Mouse (Mus musculus): ENCODE results near the gene Lgals3bp. TPM values are rescaled to one million over a fixed set of nuclear protein-coding genes. Genes with fewer than 3 reads are reported as not detected.

Gene Lgals3bp
- 251 and 312 TPM in 2 replicates for polyA plus RNA-seq (2012; rRNA removed)

DNA sequence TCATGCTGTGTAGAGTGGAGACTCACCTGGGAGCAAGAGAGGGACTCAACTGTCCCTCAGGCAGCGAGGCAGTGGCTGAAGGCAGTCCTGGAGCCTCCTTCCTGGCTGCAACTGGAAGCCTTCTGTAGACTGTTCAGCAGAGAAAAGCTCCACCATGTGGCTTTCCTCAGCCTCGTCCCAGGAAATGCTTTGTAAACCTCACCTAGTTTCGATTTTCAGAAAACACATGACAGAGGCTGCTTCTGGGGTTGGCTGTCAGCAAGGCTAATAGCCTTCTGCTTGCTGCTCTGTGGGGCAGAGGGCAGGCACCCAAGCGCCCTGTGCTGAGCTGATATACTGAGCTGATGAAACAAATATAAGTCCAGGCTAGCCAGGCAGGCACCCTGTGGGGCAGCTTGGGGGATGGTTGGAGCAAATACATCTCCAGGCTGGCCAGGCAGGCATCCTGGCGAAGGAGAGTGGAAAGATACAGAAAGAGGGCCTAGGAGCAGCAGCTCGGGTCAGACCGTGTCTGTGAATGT is at the start of gene Lgals3bp:
Gene Lgals3bp, minus strand, starts transcription at position 333 of the 521 bp plus-strand sequence.

DNA sequence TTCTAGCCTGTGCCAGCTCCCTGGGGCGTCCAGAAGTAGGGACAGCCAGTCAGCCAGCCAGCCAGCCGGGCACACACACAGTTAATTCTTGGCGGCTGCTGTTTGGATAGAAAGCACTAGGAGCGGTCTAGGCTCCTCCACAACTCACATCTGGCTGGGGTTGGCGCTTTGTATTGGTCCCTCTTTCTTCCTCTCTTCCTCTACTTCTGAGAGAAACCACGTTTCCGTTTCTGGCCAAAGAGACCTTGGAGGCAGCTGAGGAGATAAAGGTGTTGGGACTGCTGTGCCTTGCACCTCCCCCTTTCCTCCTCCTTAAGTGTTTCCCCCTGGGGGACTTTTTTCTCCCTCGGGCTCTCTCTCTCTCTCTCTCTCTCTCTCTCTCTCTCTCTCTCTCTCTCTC is 26.1 kb upstream of the Lgals3bp start, which contains the start of gene C1qtnf1:
Gene C1qtnf1, plus strand, starts transcription at position 218 of the 400 bp plus-strand sequence.

DNA sequence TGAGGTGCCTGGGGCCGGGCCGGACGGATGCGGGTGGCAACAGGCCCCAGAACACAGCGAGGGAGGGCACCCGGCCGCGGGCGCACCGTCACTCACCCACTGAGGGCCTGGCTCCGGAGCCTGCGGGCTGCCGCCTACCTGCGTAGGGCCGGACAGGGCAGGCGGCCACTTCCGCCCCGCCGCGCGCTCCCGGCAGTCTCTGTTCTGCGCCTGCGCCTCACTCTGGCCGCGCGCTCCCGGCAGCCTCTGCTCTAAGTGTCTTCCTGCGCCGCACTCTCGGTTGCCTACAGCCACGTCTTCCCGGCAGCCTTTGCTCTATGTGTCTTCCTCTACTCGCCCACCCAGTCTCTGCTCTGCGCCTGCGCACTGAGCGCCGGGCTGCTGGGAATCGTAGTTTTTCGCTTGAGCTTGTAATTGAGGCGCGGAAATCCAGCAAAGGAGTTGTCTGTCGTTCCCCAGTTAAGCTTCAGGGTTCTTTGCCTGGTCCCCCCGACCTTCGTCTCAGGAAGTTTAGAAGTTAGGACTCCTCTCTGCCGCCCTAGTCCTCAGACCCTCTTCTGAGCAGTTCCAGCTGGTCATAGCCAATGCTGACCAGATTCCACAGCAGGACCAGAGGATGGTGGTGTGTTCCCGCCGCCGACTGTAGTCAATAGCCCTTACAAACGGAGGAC is 17.1 kb upstream of the Lgals3bp start, which contains the start of gene Cant1:
Gene Cant1, minus strand, starts transcription at position 253 of the 671 bp plus-strand sequence.

DNA sequence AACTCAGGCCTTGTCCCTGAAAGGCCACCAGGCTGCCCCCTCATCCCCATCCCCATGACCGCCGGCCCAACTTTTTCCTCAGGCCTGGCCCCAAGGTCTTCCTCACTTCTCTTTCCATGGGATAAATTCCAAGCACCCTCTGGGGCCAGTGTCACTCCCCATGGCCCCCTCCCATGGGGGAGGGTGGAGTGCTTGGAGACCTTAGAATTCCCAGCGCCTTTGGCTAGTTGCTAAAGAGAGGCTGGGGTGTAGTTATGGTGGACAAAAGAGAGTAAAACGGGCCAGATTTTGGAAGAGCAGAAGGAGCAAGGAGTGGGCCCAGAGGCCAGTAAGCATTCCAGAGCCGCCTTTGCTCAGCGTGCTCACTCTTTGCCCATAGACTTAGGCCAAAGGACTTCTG is 46.3 kb downstream of the Lgals3bp start, which contains the start of gene Timp2:
Gene Timp2, minus strand, starts transcription at position 101 of the 400 bp plus-strand sequence.

Other genes with a start within 250 kb of the Lgals3bp start
- 27.0 and 28.0 TPM in 2 replicates for gene Cyth1, start 153.5 kb downstream of the Lgals3bp start, polyA plus RNA-seq (2012; rRNA removed)
- 14.0 and 22.6 TPM in 2 replicates for gene Usp36, start 111.8 kb downstream of the Lgals3bp start, polyA plus RNA-seq (2012; rRNA removed)
- 0.07 and 0.20 TPM in 2 replicates for gene Cep295nl, start 59.6 kb downstream of the Lgals3bp start, polyA plus RNA-seq (2012; rRNA removed)
- 102 TPM in 2 replicates for gene Timp2, start 46.4 kb downstream of the Lgals3bp start, polyA plus RNA-seq (2012; rRNA removed)
- 251 and 300 TPM in 2 replicates for gene Cant1, start 17.0 kb upstream of the Lgals3bp start, polyA plus RNA-seq (2012; rRNA removed)
- gene C1qtnf1, start 26.1 kb upstream of the Lgals3bp start, polyA plus RNA-seq (2012; rRNA removed): 10.2 and 10.5 TPM in 2 replicates
- gene Engase, start 74.7 kb upstream of the Lgals3bp start, polyA plus RNA-seq (2012; rRNA removed): 32.4 and 44.6 TPM in 2 replicates

Measured in colon, adult 2 months (tissue).